Mouse (Mus musculus) testis, adult 2 months (tissue): ENCODE results near the gene Qk. TPM values are rescaled to one million over a fixed set of nuclear protein-coding genes. Genes with fewer than 3 reads are reported as not detected.

Experiments used
- H3K27ac ChIP-seq: fragments of 200-500 bp; 2 replicates; pipeline ENCODE4 v1.5.1; 2012; ENCODE audit warnings: low read depth, low read length; ENCODE audit not compliant: control insufficient read depth, insufficient read depth
- H3K27me3 ChIP-seq: fragments of 200-500 bp; 2 replicates; pipeline ENCODE4 v1.6.1; 2012; ENCODE audit warnings: mild to moderate bottlenecking, low read length, moderate library complexity; ENCODE audit not compliant: control insufficient read depth, insufficient read depth
- H3K36me3 ChIP-seq: fragments of 200-500 bp; 2 replicates; pipeline ENCODE4 v1.6.1; 2012; ENCODE audit warnings: mild to moderate bottlenecking, low read length; ENCODE audit not compliant: control insufficient read depth, insufficient read depth
- H3K4me1 ChIP-seq: fragments of 200-500 bp; 2 replicates; pipeline ENCODE4 v1.6.1; 2012; ENCODE audit warnings: low read length; ENCODE audit not compliant: control insufficient read depth, insufficient read depth
- H3K4me3 ChIP-seq: fragments of 200-500 bp; 2 replicates; pipeline ENCODE4 v1.5.1; 2012; ENCODE audit warnings: low read depth, mild to moderate bottlenecking, low read length, moderate library complexity, mixed read lengths; ENCODE audit not compliant: control insufficient read depth
- CTCF ChIP-seq: fragments of 200-500 bp; IDR thresholded peaks from 2 replicates; pipeline ENCODE4 v1.5.1; 2012; ENCODE audit warnings: low read depth, mild to moderate bottlenecking, inconsistent platforms, low read length, moderate library complexity; ENCODE audit not compliant: control insufficient read depth, insufficient read depth, insufficient replicate concordance
- POLR2A ChIP-seq: fragments of 200-500 bp; IDR thresholded peaks from 2 replicates; pipeline ENCODE4 v1.6.1; 2012; ENCODE audit warnings: low read depth, mild to moderate bottlenecking, inconsistent platforms, low read length, moderate library complexity; ENCODE audit not compliant: control insufficient read depth
- polyA plus RNA-seq: library from polyadenylated mRNA; depleted of rRNA; stranded (reverse); fragments of >200 nt; gene quantifications from 2 replicates; pipeline ENCODE4 v1.2.3, GENCODE M21; 2012

Gene Qk
- polyA plus RNA-seq, 1 experiment = 197 TPM

DNA sequence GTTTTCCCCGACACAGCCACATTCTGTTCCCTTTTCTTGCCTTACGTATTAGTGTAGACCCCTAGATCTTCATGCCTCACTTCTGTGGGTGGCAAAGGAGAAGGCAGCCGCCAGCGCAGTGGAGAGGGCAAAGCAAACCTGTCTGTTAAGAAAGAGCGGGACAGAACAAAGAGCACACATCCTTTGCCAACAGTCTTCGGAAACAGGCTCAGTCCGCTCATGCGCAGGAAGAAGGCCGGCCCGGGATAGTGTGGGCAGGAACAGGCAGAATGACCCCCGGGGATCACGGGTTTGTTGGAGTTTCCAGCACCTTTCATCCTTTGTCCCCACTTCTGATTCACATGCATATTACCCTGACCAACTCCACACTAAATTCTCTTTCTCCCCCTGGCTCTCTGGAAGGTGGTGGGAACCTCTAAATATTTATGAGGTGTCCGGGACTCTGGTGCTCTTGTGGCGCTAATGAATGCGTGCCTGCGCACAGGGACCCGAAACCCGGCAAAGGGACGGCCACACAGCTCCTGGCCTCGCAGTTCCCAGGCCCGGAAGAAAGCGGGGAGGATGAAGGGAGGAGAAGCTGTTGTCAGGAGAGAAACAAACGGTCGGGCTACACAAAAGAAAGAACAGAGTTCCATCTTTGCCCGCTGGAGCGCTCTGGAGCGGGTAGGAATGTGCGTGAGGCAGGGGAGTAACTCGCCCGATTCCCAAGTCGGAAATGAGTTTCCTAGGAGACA, 15.5 kb upstream of the Qk start:
- no peaks in the 10 kb centered on the region; the same call in 1 of the 2 replicates for H3K27me3 ChIP-seq
- no peaks in the 10 kb centered on the region for H3K36me3 ChIP-seq
- H3K4me3 ChIP-seq = peak overlapping the region; percentile 70
- peak overlapping the region; percentile 90 for H3K27ac ChIP-seq
- H3K4me1 ChIP-seq = peaks cover 10% of the 10 kb centered on the region
- TF ChIP-seq POLR2A (peak; percentile 37), CTCF (0 out of 2 replicates have a peak, but pooled peaks have one; percentile 9)

- H3K4me1 ChIP-seq = peaks cover 10% of the 10 kb centered on the region
Measured at GRCm38 (mm10) chr17:10334481-10334880, 14.8 kb upstream of the Qk start.

DNA sequence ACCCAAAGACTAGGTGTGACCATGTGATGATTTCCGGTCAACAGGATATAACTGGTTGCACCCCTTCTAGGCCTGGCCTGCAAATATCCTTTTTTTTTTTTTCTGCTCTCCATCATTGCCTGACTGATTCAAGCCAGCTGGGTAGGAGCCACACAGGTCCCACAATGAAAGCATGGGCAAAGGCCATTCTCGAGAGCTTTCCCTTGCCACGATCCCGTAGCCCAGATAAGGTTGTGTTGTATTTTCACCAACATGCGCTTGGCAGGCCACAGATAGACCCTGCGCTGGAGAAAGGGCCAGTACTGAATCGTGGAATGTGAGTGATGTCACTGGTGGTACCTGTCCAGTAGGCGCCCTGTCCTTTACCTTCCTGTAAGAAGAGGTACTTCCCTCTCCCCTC, 13.7 kb upstream of the Qk start:
- no peak overlapping the region for H3K27ac ChIP-seq

More at GRCm38 (mm10) chr17:10334481-10334880, 14.8 kb upstream of the Qk start:
- TF ChIP-seq POLR2A (no peak), CTCF (no peak)
- no peaks in the 10 kb centered on the region for H3K36me3 ChIP-seq
- H3K27ac ChIP-seq = peak overlapping the region; percentile 87
- H3K27me3 ChIP-seq = no peaks in the 10 kb centered on the region; the same call in 1 of the 2 replicates
- no peak overlapping the region for H3K4me3 ChIP-seq

GRCm38 (mm10) chr17:10332127-10332526, 12.5 kb upstream of the Qk start:
- peaks cover 10% of the 10 kb centered on the region for H3K4me1 ChIP-seq

More for the DNA sequence above, 13.7 kb upstream of the Qk start:
- Histone ChIP-seq H3K27me3 (no peaks in the 10 kb centered on the region; the same call in 1 of the 2 replicates), H3K4me1 (peaks cover 10% of the 10 kb centered on the region), H3K36me3 (no peaks in the 10 kb centered on the region), H3K4me3 (no peak overlapping the region)
- no peak for TF ChIP-seq POLR2A
- TF ChIP-seq CTCF = no peak

GRCm38 (mm10) chr17:10329461-10329860, 9.8 kb upstream of the Qk start:
- H3K4me1 ChIP-seq = peaks cover 2% of the 10 kb centered on the region
- no peak overlapping the region for H3K4me3 ChIP-seq
- no peak overlapping the region for H3K27ac ChIP-seq
- TF ChIP-seq CTCF (no peak), POLR2A (no peak)
- no peaks in the 10 kb centered on the region; the same call in 1 of the 2 replicates for H3K27me3 ChIP-seq
- H3K36me3 ChIP-seq = no peaks in the 10 kb centered on the region

More at GRCm38 (mm10) chr17:10332127-10332526, 12.5 kb upstream of the Qk start:
- H3K27ac ChIP-seq = no peak overlapping the region
- no peaks in the 10 kb centered on the region for H3K36me3 ChIP-seq
- TF ChIP-seq POLR2A = no peak
- TF ChIP-seq CTCF = no peak
- H3K4me3 ChIP-seq = no peak overlapping the region
- no peaks in the 10 kb centered on the region; the same call in 1 of the 2 replicates for H3K27me3 ChIP-seq

GRCm38 (mm10) chr17:10328544-10329100, 9.0 kb upstream of the Qk start:
- Histone ChIP-seq H3K4me1 (peaks cover 2% of the 10 kb centered on the region), H3K36me3 (no peaks in the 10 kb centered on the region), H3K27me3 (no peaks in the 10 kb centered on the region), H3K27ac (no peak overlapping the region), H3K4me3 (no peak overlapping the region)
- no peak for TF ChIP-seq CTCF
- TF ChIP-seq POLR2A = no peak

DNA sequence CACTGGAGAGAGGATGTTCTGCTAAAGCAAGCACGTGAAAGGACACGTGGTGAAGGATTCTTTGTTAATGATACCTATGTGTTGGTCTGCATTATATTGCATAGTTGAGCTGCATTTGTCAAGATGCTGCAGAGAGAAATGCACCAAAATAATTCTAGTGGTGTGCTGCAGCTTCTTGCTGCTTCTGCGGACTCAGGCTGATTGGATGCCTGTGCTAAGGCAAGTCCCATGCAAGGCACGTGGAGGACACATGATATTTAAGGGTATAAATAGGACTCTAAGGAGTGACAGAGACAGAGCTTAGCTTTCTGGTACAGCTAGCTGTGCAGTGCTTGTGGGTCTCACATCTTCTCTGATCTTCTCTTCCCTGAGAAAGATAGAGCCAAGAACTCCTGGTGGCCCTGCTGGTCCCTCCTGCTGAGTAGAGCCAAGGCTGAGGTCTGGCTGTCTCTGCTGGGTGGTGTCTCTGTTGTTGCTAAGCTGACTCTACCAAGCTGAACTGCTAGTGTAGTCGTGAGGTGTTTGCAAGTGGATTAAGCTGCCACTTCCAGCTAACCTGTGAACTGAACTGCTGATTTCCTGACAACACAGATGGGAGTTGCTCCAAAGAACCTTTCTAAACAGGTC, 8.0 kb upstream of the Qk start:
- Histone ChIP-seq H3K27ac (no peak overlapping the region), H3K4me1 (peaks cover 2% of the 10 kb centered on the region), H3K36me3 (no peaks in the 10 kb centered on the region), H3K4me3 (no peak overlapping the region), H3K27me3 (no peaks in the 10 kb centered on the region)
- TF ChIP-seq POLR2A (no peak), CTCF (no peak)
